Mouse (Mus musculus) frontal cortex, adult 2 months (tissue): ENCODE results near the gene Pi16. TPM values are rescaled to one million over a fixed set of nuclear protein-coding genes. Genes with fewer than 3 reads are reported as not detected.
A peak's percentile ranks its signal among the peaks of the same experiment; 100 is the strongest.
"Not testable (repeated sequence)": the region's sequence is repeated elsewhere in the genome, so short reads cannot be mapped to it uniquely, and the experiment has no call there.

Experiments used
- DNase-seq, 2 experiments: peaks; one replicate each; pipeline ENCODE4 v3.0.0; 2022; ENCODE audit warnings: low spot score in 1 of 2; ENCODE audit errors: extremely low spot score in 1 of 2
- polyA plus RNA-seq: library from polyadenylated mRNA; depleted of rRNA; stranded (reverse); fragments of >200 nt; gene quantifications from 2 replicates; pipeline ENCODE4 v1.2.3, GENCODE M21; 2012; rRNA removed

The Pi16 gene
- polyA plus RNA-seq, 1 experiment = 1.1 TPM

DNA sequence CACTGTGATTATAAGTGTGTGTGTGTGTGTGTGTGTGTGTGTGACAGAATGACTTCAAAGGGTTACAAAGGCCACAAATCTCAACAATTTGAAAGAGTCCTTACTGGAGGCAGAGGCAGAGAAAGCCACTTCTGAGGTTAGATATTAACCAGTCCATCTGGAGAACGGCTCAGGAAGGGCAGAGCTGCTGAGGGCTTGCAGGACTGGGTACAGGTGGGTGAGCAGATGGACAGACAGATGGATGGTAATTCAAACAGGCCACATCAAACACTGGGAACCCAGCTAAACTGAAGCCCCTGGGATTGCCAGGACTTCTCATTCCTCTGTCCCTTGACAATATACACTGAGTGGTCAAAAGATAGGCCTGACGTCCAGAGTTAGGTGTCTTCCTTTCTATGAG is 31.5 kb downstream of the Pi16 start:
- no peak for DNase-seq

DNA sequence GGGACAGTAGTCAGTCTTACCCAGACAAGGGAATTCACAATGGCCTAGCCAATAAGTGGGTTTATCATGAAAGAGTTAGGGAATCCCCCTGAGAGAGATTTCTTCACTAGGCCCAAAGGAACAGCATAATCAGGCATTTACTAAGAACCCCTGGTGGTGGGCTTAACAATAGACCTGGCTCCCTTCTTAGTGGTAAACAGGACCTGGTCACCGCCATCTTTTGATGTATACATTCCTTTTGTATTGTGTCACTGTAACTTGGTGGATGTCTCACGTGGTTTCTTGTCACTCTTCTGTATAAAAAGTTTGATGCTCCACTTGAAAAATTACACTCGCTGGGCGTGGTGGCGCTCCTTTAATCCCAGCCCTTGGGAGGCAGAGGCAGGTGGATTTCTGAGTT is 33.6 kb downstream of the Pi16 start:
- DNase-seq = not testable (repeated sequence)

DNA sequence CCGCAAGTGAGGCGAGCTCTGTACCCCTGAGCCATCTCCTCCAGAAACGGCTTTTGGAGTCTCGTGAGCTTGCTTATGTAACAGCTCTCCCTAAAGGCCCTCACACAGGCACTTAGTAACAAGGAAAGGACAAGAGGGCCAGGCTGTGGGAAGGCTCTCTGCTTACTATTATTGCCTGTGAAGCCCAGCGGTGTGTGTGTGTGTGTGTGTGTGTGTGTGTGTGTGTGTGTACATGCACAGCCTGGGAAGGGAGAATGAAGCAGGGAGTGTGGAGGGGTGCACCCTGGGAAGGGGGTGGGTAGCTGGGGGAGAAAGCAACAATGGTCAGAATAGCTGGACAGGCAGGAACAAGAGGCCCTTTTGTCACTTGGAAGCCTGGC is 38.0 kb downstream of the Pi16 start:
- no peak for DNase-seq

DNA sequence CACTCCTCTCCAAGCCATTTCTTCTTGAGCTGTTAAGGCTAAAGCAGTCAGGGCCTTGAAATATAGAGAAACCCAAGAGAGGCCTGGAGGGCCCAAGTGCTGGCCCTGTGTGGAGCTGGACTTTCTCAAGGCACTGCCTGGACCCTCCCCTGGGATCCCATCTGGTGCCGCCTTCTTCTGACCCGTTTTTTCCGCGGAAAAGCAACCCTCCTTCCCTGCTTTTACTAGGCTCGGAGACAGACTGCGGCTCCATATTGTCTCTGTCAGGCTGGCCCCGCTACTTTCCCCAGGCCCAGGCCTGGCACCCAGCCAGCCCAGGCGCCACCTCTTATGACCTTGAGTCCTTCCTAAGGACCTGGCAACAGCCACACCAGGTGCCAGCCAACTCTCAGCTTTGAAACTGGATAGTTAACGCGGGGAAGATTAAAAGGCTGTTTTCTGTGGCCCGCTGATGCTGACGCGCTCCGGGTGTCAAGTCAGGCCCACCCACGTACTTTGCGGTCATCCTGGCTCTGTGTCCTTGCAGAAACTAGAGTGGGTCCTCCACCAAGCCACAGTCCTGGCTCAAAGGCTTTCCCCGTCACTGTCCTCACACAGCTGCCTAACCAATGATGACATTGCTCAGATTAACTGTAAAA is 38.5 kb downstream of the Pi16 start:
- DNase-seq = no peak

DNA sequence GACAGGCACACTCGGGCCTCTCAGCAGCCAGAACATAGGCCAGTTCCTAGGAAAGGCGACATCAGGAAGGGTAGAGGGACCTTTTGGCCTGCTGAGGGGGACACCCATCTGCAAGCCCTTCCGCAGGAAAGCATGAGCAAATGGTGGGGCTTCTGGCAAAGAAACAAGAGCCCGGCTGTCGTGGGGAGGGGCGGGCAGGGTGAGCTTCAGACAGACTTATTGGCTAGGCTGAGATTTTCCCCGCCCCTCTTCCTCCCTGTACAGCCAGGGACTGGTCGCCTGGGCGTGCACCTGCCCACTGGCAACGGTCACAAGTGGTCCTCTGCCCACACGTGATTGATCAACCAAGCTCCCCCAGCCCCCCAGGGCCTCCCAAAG is 39.0 kb downstream of the Pi16 start:
- no peak for DNase-seq

DNA sequence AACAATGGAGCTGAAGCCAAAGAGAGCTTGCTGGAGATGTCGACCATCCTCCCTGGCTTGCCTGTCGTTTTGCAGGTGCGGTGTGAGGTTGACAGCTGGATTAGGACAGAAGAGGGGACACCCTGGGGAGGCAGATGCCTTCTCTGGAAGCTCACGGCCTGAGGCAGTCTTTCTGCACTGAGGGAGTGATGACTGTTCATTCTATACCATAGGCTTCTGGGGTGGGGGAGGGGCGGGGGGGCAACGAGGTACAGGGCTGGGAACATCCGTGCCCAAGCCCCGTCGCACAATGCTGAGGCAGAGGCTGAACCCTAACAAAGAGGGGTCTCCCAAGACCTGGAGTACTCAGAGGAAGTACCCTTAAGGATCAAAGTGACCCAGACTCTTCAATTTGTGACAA is 39.4 kb downstream of the Pi16 start:
- DNase-seq = no peak

DNA sequence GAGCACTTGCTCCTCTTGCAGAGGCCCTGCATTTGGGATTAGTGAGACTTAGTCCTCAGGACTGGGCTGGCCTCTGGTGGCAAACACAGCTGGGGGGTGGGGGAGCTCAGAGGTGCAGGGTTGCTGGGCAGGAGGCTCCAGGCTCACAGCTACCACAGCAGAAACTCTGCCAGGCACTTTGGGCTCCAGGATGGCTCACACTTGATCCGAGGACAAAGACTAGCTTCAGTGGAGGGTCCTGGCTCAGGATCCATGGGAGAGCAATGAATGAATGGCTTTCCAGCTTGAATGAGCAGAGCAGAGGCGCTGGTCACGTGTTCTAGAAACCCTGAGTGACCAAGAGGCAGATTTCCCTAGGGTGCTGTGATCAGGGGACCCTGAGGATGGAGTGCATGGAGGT is 41.4 kb downstream of the Pi16 start:
- DNase-seq = no peak

DNA sequence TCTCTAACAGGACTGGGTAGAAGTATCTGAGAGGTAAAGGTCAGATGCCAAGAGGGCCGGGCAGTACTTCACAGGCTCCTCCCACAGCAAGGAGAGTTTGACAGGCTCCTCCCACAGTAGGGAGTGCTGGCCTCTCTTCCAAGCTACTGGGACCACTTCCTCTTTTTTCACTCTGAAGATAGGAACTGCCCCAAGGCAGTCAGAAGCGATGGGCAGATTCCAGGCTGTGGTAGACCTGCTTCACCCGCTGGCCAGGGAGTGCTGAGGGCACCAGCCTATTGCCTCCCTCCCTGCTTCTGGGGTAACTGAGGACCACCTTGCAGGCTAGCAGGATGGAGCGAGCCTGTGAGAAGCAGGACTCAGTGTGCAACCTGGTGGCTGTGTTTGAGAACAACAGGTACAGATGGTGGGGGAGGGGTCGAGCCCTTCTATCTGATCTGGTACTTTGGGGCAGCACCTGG is 43.3 kb downstream of the Pi16 start, which contains the start of gene Fgd2:
Gene Fgd2, plus strand, starts transcription at position 154 of the 461 bp plus-strand sequence.
- no peak for DNase-seq

DNA sequence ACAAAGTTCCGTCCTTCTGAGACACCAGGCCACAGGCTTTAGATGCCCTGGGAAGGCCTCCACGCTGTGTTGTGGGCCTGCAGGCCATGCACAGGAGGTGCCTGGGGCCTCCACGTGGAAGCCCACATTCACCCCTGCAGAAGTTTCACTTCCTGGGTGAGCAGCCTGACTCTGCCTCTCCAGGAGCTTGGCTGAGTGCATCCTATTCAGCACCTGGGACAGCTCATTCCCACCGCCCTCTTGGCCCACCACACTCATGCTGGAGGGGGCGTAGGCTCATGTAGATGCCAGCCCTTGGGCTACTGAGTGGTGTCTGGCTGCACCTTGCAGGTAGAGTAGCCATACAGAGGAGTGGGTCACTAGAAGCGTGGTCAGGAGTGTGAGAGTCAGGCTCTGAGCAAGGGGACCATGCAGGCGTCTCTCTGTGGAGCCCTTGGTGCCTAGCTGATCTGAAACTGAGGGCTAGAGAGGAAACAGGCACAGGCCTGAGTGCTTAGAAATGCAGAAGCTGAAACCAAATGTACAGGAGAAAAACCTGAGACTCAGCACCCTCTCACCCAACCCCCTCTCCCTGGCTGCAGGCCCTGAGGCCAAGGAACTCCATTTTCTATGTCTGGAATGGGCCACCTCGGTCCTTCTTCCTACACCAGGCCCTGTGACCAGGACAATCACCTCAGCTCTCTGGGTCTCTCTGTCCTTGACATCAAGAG is 44.7 kb downstream of the Pi16 start:
- no peak for DNase-seq

DNA sequence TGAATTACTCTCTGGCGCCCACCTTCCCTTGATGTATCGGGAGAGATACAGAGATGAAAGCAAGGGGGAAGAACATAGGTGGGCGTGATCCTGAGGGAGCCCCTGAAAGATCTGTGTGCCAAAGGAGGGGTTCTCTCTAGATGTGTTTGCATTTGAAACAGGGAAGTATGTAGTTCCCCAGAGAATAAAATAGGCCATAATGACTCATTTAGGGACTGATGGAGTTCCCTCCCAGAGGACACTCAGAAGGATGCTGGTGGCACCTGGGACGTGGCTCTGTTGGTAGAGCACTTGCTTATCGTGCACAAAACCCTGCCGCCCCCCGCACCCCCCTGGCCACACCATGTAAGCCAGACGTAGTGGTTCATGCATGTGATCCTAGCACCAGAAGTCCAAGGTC is 45.6 kb downstream of the Pi16 start:
- no peak for DNase-seq

DNA sequence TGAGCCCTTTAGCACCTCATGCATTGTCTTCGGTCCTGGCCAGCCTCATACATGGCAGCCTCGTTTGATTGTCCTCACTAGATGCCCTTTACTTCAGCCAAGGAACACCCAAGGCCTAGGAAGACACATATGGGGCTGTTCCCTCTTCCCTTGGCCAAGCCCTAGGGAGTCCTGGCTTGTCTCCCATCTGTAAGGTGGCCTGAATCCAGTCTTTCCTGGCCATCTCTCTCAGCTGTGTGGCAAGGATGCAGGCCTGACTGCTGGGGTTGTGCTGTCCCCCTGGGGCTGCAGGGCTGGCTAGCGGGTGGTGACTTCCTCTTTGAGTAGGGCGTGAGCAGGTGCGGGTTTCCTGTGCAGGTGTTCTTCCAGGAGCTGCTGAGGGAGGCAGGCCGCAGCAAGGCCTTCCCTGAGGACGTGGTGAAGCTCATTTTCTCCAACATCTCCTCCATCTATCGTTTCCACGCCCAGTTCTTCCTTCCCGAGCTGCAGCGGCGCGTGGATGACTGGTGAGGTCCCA is 47.7 kb downstream of the Pi16 start:
- DNase-seq = no peak

DNA sequence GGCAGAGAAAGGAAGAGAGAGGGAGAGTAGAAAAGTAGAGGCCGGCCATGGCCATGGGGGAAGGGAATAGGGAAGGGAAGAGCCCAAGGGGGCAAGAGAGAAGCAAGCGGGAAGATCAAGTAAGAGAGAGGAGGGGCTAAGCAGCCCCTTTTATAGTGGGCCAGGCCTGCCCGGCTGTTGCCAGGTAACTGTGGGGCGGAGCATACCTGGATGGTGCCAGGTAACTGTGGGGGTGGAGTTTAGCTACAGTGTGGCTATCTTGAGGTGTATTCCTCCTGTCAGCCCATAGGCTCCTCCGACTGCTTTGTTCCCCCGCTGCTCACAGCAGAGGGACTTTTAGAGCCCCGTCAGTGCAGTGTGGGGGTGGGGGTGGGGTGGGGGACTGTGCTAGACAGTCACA is 51.2 kb downstream of the Pi16 start:
- DNase-seq = no peak

DNA sequence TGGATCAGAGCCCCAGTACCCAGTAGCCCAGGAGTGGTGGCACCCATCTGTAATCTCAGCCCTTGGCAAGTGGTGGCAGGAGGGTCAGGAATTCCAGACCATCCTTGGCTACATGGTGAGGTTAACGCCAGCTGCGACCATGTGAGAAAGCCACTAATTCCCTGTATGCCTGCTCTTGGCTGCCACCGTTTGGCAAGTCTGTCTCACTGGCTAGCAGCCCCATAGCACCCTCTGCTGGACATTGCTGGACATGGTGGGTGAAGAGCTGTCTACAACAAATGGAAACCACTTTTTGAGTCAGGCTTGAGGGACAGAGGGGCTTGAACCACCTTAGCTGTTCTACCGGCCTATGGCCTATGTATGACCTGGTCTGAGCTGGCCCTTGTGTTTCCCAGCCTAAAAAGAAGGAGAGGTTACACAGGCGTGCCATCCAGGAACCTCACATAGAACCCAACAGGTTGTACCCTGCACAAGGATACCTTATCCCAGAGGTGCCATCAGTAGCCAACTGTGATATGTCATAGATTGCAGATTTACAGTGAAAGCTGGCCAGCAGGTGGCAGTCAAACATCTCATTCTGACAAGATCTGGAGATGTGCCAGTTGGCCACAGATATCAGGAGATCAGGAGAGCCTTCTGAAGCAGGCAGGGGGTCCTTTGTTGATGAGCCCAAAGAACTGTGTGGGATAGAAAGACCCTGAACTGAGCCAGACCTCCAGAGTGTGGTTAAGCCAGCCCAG is 53.7 kb downstream of the Pi16 start:
- peak; percentile 80 to 97 for DNase-seq

DNA sequence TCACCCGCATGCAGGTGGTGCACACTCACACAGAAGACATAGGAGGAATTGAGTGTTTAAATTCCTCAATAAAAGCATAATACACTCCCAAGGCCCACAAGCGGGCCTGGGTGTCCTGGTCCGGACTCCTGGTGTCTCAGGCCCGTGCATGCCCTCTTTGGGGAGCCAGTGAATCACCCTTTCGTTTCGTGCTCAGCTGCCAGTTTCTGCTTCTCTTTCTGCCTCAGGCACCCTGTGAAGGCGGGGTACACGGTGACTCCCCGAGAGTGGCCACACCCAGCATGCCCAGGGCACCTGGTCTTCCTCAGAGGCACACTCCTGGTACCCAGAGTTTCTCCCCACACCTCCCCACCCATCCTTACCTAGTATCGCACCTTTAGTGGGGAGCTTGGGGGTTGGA is 58.4 kb downstream of the Pi16 start:
- DNase-seq = no peak

DNA sequence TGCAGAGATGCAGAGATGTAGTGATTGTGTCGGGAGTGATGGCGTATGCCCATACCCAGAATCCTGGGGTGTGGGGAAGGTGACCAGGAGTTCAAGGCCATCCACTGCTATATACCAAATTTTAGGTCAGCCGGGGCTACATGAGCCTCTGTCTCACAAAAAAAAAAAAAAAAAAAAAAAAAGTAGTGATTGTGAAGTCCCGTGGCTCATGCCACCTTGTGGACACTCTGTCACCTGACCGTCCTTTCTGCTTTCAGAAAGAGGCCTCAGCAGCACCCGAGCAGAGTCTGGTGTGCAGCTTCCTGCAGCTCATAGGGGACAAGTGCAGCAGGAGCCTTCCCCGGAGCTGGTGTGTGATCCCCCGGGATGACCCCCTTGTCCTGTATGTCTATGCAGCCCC is 60.6 kb downstream of the Pi16 start:
- no peak for DNase-seq

Other genes with a start within 250 kb of the Pi16 start
- 37.7 and 55.8 TPM in 2 replicates for gene Cdkn1a, start 226.7 kb upstream of the Pi16 start, polyA plus RNA-seq
- gene Rab44, start 203.5 kb upstream of the Pi16 start, polyA plus RNA-seq = 0.08 and 0.19 TPM in 2 replicates
- 117 TPM in 2 replicates for gene Cpne5, start 79.5 kb upstream of the Pi16 start, polyA plus RNA-seq
- 21.7 and 23.7 TPM in 2 replicates for gene Ppil1, start 53.5 kb upstream of the Pi16 start, polyA plus RNA-seq
- gene BC004004, start 48.9 kb upstream of the Pi16 start, polyA plus RNA-seq = 79.2 and 84.2 TPM in 2 replicates
- 548 and 552 TPM in 2 replicates for gene Mtch1, start 30.3 kb downstream of the Pi16 start, polyA plus RNA-seq
- gene Fgd2, start 43.2 kb downstream of the Pi16 start, polyA plus RNA-seq = 11.0 and 14.7 TPM in 2 replicates
- 3.2 and 3.7 TPM in 2 replicates for gene Pim1, start 173.1 kb downstream of the Pi16 start, polyA plus RNA-seq
- gene Gm17657, start 232.0 kb downstream of the Pi16 start, polyA plus RNA-seq = not detected in 2 replicates
- 35.5 and 35.8 TPM in 2 replicates for gene Tbc1d22b, start 232.1 kb downstream of the Pi16 start, polyA plus RNA-seq
- 0.16 and 0.88 TPM in 2 replicates for gene Tmem217, start 234.7 kb downstream of the Pi16 start, polyA plus RNA-seq